Mouse (Mus musculus) cerebellum, postnatal 10 days (tissue): Measurements from ENCODE around the gene Csrp2.

Experiments
- DNase-seq, 2 experiments: peaks; one replicate each; pipeline ENCODE4 v3.0.0; 2021; ENCODE audit warnings: mixed read lengths in 2 of 2

Gene Csrp2

DNA sequence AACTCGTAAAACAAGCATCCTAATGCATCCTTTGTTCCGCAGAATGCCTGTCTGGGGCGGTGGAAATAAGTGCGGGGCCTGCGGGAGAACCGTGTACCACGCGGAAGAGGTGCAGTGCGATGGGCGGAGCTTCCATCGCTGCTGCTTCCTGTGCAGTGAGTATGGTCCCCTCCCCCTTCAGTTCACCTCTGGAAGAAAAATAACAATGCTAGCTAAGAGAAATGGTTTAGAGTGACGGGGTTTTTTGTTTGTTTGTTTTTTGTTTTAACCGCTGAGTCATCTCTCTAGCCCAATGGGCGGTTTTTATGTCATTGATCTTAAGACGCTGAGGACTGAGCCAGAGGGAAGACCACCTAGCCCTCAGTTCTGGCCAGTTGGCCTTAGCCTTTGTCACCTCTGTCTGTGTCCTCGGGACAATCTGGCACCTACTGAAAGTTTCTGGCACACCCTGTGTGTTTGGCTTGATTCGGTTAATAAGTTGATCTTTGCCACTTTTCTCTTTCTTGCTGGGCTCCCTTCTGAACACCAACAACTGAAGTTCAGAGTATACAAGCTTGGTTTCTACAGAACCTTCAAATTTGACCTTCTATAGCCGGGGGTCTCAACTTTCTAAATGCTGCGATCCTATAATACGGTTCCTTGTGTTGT, 12.4 kb downstream of the Csrp2 start:
- no peak for DNase-seq

- no peak for DNase-seq
Observed at GRCm38 (mm10) chr10:110933584-110933983, 14.0 kb downstream of the Csrp2 start.

- DNase-seq: peak; percentile 62 to 63
Observed at GRCm38 (mm10) chr10:110935081-110935480, 15.5 kb downstream of the Csrp2 start.

- no peak for DNase-seq
Observed at GRCm38 (mm10) chr10:110935669-110936068, 16.1 kb downstream of the Csrp2 start.

GRCm38 (mm10) chr10:110938361-110938760, 18.8 kb downstream of the Csrp2 start:
- DNase-seq: peak; percentile 58 to 61

DNA sequence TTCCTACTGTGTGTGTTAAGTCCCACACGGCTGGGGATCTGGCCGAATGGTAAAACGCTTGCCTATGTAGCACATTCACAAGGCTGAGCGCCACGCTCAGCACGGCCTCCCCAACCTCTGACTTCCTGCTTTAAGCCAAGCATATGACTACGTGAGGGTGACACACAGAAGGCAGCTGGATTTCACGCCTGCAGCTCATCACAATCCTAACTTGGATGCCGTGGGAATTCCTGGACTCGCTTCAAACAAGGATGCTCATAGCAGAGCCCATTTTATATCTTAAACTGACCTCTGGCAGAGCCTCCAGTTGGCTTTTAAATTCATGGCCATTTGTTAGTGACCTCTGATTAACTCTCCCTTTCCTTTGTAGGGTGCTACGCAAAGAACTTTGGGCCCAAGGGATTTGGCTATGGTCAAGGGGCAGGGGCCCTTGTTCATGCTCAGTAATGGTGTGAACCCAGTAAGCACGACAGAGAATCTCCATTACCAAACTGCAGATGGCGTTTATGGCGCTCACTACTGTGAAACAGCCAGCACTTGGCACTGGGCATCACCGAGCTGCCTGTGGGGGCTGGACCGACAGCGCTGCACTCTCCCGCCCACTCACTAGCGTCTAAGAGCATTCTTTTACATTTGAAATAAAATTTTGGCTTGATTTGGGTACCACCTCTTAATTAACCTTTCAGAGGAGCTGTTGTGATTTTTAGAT, 19.4 kb downstream of the Csrp2 start:
- DNase-seq: peak; percentile 86 to 90

- DNase-seq: peak; percentile 70 to 72
Observed at GRCm38 (mm10) chr10:110939717-110940116, 20.1 kb downstream of the Csrp2 start.

- DNase-seq: peak in 1 of 2 experiments; percentile 34
Observed at GRCm38 (mm10) chr10:110940740-110941398, 21.3 kb downstream of the Csrp2 start.

GRCm38 (mm10) chr10:110941968-110942367, 22.4 kb downstream of the Csrp2 start:
- no peak for DNase-seq

DNA sequence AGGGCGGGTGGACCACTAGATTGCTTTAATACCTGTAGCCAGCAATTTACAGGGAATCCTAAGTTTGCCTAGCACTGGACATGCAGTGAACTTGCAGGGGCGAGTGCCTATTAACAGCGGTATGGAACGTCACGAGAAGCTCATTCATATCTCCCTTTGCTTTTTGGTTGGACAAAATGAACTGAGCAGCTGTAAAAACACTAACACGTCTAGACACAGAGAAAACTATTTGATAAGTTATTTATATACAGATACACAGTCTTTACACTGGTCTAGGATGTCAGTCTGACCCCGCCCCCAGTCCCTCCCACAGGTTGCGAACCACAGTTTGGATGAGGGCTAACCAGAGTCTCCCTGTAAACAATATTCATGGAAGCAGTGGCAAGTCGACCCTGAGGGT, 23.2 kb downstream of the Csrp2 start:
- DNase-seq: no peak

GRCm38 (mm10) chr10:110944175-110944574, 24.6 kb downstream of the Csrp2 start:
- no peak for DNase-seq

DNA sequence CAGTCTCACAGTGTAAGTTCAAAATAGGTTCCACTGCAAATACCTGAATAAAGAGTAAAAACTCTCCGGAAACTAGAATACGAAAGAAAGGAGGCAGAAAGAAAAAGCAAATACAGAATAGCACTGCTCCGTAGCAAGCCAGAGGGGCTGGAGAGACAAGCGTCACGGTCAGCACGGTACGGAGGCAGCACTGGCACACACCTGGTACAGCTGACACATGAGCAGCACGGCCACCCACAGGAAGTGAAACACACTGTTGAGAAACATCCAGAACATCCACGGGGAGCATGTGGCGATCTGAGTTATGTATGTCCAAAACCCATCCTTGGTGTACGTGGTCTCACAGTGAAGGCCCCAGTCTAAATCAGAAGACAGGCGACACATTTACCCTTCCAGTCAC, 26.4 kb downstream of the Csrp2 start:
- no peak for DNase-seq

- no peak for DNase-seq
Observed at GRCm38 (mm10) chr10:110947574-110947973, 28.0 kb downstream of the Csrp2 start.

- no peak for DNase-seq
Observed at GRCm38 (mm10) chr10:110951112-110951511, 31.5 kb downstream of the Csrp2 start.

DNA sequence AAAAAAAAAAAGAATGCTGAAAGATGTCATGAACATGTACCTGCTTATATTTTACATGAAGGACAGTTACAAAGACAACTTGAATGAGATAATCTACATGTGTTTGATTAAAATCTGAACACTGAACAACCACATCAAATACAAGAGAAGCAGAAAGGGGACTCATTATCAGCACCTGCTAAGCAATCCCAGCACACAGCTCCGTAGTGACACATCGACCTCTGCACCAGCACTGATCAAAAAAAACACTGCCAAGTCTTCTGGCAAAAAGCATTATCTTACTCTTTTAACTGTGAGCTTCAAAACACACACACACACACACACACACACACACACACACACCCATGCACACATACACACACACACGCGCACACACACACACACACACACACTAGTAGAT, 32.2 kb downstream of the Csrp2 start:
- DNase-seq: no peak

- DNase-seq: no peak
Observed at GRCm38 (mm10) chr10:110952271-110952670, 32.7 kb downstream of the Csrp2 start.

DNA sequence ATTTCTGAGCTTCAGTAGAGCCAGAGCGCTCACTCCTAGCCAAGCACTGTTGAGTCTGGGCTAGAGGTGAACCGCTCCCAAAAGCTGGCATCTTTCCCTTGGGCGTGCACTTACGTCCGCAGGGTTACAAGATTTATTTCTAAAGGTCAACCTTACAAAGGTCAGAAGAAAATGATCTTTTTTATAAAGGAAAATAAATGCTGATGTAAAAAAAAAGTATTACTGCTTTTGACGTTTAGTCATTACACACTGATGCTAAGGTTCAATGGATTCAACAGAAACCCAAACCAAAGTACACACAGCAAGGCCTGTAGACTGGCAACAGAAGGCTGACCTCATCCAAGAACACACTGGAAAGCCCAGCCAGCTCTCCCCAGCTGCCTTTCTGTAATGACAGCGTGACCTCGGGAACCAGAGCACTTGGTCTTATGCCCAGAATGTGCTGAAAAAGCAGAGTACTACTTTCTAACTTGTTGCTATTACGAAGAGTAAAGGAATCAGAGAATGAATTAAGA, 33.4 kb downstream of the Csrp2 start:
- DNase-seq: peak; percentile 51 to 68

DNA sequence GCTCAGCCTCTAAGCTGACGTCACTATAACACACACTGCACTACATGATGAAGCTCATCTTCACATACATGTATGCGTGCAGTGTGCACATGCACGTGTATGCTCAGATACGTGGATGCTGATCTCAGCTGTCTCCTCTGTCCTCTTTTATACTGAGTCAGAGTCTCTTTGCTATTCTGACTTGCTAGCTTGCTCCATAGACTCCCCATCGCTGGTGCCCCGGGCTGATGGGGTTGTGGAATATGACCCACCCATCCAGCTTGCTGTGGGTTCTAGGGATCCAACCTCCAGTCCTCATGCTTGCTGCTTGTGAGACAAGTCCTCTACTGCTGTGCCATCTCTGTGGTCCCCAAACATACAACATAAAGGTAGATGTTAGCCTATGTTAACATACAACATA, 39.3 kb downstream of the Csrp2 start:
- no peak for DNase-seq

DNA sequence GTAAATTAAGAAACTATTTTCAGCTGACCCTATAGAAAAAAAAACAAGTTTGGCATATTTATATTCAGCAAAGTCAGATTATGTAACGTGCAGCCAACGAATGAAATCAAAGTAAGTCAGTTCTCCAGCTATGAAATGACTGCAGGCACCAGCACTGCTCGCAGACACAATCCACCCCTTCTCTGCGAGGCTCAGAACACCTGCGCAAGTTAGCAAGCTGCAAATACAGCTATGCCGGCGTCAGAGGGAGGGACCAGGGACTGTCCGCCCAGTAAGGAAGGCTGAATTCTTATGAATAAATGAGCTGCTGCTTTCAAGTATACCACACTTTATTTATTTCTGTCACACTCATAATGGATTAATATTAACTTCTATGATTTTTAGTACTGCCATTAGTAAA, 40.2 kb downstream of the Csrp2 start:
- no peak for DNase-seq

GRCm38 (mm10) chr10:110960841-110961240, 41.3 kb downstream of the Csrp2 start:
- no peak for DNase-seq

DNA sequence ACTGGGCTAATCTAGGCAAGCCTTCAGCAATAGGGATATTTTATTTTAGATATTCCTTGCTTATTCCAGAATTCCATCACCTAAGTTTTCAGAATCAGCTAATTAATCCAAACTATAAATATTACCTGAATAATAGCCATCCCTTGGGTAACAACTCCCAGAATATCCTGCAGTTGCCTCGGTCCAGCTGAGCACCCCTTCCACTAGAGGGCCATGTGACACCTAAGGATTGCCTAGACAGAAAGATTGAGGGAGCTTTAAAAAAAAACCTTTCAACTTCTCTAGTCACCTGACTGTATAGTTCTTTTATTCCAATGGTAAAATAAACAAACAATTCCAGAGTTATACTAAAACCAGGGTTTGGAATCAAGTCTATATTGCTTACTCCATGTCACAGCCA, 42.6 kb downstream of the Csrp2 start:
- DNase-seq: no peak

DNA sequence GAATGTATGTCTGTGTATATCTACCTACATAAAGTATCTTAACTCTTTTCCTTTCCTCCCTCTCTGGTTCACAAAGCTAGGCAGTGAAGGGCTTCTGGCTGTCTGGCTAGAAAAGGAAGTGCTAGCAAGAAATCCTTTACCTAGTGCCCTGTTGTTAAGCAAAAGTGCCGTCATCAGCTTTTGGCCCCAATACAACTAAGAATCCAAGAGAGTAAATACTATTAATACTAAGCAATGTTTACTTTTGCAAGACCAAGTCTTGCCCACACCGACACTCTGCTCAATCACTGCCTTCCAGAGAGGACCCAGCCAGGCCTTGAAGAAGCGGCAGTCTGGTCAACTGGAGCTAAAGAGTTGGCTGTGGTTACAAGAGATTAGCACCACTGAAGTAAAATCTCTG, 51.5 kb downstream of the Csrp2 start:
- DNase-seq: no peak

DNA sequence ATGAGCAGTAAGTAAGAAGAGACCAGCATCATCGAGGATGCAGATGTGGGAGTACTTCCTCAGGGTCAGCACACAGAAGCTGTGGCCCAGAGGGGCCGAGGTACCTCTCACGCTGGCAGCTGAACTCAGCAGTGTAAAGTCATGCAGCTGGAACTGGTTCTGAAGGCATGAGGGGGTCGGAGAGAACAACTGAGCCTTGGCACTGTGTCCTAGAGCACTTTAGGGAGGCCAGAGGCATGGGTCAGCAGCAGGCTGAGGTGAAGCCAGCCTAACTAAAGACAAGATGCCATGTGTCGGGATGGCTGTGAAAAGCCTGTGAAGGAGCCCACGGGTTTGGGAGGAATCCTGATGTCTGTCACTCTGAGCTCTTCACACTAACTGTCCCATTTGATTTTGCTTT, 51.9 kb downstream of the Csrp2 start:
- no peak for DNase-seq

DNA sequence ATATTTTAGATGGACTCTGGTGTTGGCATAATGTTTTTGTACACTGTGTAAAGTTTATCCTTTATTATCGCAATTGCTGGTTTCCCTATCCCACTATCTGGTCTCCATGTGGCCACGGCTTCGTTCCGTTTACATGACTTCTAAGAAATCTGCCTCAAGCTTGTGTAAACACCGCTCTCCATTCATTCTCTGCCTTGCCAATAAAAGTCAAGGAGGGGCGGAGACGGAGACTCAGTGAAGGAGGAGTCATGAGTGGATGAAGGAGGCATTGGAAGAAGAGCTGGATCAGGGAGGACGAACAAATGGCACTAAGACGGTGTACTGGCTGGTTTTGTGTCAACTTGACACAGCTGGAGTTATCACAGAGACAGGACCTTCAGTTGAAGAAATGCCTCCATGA, 52.4 kb downstream of the Csrp2 start:
- no peak for DNase-seq
